ENCODE assay signal across 32 mouse cellular contexts in the genomic region with DNA sequence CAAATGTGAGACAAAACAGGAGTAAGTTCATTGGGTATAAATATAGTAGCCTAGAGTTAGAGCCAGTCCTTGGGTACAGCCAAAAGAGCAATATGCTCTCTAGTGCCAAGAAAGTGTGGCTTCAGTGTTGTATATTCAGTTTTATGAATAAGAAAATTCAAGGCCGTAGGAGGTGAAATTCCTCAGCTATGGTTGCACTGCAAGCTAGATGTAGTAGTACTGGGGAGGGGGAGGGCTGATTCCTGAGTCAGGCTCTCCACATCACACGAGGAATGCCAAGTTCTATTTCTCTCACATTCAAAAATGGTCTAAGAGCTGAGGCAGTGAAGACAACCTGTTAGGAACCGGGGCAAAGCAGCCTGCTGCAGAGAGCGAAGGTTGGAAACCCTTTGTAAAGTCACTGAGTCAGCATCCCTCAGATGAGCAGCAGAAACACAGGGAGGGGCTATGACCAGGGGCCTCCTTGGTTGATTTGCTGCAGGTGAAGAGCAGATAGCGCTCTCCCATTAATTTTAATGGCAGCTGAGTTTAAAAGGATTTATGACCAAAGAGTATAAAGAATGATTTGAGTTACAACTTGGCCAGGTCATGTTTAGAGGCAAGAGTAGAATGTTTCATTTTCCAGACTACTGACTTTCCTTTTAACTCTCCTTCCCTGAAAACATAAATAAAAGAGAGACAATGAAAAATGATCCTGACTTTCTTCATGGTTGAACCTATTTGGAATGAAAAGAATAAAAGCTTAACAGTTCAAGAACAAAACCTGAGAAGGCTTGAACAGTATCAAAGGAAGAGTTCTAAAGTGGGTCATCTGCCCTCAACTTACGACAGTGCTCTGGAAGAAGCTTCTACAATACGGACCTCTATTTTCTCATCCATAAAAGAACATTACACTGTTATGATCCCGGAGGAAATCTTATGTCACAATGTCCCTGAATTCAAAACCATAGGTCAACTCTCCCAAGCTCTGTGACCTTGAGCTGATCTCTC.
A peak's percentile ranks its signal among the peaks of the same experiment; 100 is the strongest.
DNase-seq lines count a peak whose midpoint lies in the region; ATAC-seq and TF ChIP-seq lines count a peak whose summit lies in the region.
"Had no signal": no experiment of that assay in that cellular context is flagged by ENCODE, and none has a peak within 500 bp of the region (broad histone marks: within the 10 kb centered on the region; RNA-seq: fewer than 3 reads in every experiment).

No protein-coding gene starts in this region.

- no peak overlapping the region for H3K9ac ChIP-seq in kidney, postnatal 0 days (ENCODE audit: low read depth, low read length)
- H3K9ac ChIP-seq in forebrain, embryonic 16.5 days (replicated peaks; ENCODE audit: low read depth, low read length) = no peak overlapping the region
- H3K9ac ChIP-seq: heart, embryonic 13.5 days; hindbrain, embryonic 14.5 days; limb, embryonic 15.5 days; liver, embryonic 15.5 days; lung, embryonic 14.5 days had no signal

- TF ChIP-seq CTCF in kidney, postnatal 0 days (IDR thresholded peaks at IDR 0.05; ENCODE audit: low read depth) = no peak
- TF ChIP-seq CTCF in kidney, adult 2 months (conservative IDR thresholded peaks at IDR 0.05; ENCODE audit: insufficient read depth, insufficient read length, low read depth, low read length) = no peak

- WGBS in kidney, postnatal 0 days = 21% methylated on average over 8 of the region's 8 CpGs
- WGBS in kidney, adult 2 months = 32% methylated on average over 8 of the region's 8 CpGs
- WGBS in forebrain, embryonic 16.5 days = 90% methylated on average over 8 of the region's 8 CpGs

- no peaks in the 10 kb centered on the region for H3K27me3 ChIP-seq in kidney, postnatal 0 days (ENCODE audit: insufficient read depth, low read length)
- H3K27me3 ChIP-seq in kidney, adult 2 months (replicated peaks; ENCODE audit: control insufficient read depth, insufficient read depth, low read length) = no peaks in the 10 kb centered on the region
- H3K27me3 ChIP-seq in forebrain, embryonic 16.5 days (replicated peaks; ENCODE audit: control insufficient read depth, insufficient read depth, low read length) = no peaks in the 10 kb centered on the region
- H3K27me3 ChIP-seq: heart, embryonic 13.5 days; limb, embryonic 15.5 days; liver, embryonic 15.5 days had no signal

- no peak overlapping the region for H3K27ac ChIP-seq in kidney, postnatal 0 days
- no peak overlapping the region for H3K27ac ChIP-seq in kidney, adult 2 months (ENCODE audit: insufficient read depth, low read depth, low read length)
- H3K27ac ChIP-seq in forebrain, embryonic 16.5 days (ENCODE audit: low read length) = no peak overlapping the region
- H3K27ac ChIP-seq: heart, adult 2 months; heart, embryonic 13.5 days; hindbrain, embryonic 14.5 days; limb, embryonic 10.5 days; limb, embryonic 15.5 days; liver, embryonic 15.5 days; midbrain, embryonic 10.5 days had no signal

- no peaks in the 10 kb centered on the region for H3K36me3 ChIP-seq in kidney, postnatal 0 days (ENCODE audit: insufficient read depth, low read length)
- no peaks in the 10 kb centered on the region for H3K36me3 ChIP-seq in kidney, adult 2 months (ENCODE audit: control insufficient read depth, insufficient read depth, low read length)
- no peaks in the 10 kb centered on the region for H3K36me3 ChIP-seq in forebrain, embryonic 16.5 days (ENCODE audit: control insufficient read depth, insufficient read depth)
- H3K36me3 ChIP-seq: heart, embryonic 13.5 days; limb, embryonic 10.5 days; limb, embryonic 15.5 days; liver, embryonic 15.5 days; midbrain, embryonic 10.5 days had no signal

- peak; percentile 99 for ATAC-seq in frontal cortex, adult (ENCODE audit: low TSS enrichment)
- ATAC-seq in kidney, postnatal 0 days (replicated peaks; ENCODE audit: low FRiP score, low read depth) = peak; percentile 77
- no peak for ATAC-seq in forebrain, embryonic 16.5 days
- ATAC-seq: activated CD4-positive, CD25-positive, alpha-beta regulatory T cell, adult 4 months; CD4-positive, CD25-positive, alpha-beta regulatory T cell, adult 4 months; intestine, postnatal 0 days; midbrain, embryonic 16.5 days had no signal

- DNase-seq in frontal cortex, postnatal 10 days (ENCODE audit: low spot score in 2 of 2) = no peak
- DNase-seq in kidney, postnatal 0 days (ENCODE audit: low spot score) = peak; percentile 85
- no peak for DNase-seq in kidney, adult 2 months
- peak; percentile 23 for DNase-seq in right cerebral cortex, adult 18-20 months
- no peak for DNase-seq in right cerebral cortex, postnatal 10 days (ENCODE audit: low spot score in 2 of 2)
- no peak for DNase-seq in layer of hippocampus, adult 18-20 months (ENCODE audit: low spot score in 2 of 2)
- DNase-seq: adrenal gland, adult 2 months; adrenal gland, postnatal 36 days; cerebellum, adult 8-10 months; cerebellum, postnatal 25 days; heart, adult 2 months; heart, postnatal 10 days; kidney, postnatal 25 days; lung, embryonic 14.5 days; lung, postnatal 14 days; retina, postnatal 1 day; spleen, adult 18-20 months; thymus, adult 18-20 months; thymus, postnatal 25 days had no signal

- no peaks in the 10 kb centered on the region for H3K9me3 ChIP-seq in kidney, postnatal 0 days (replicated peaks; ENCODE audit: low read length)
- no peaks in the 10 kb centered on the region for H3K9me3 ChIP-seq in forebrain, embryonic 16.5 days (ENCODE audit: control insufficient read depth, low read length)
- H3K9me3 ChIP-seq: heart, embryonic 13.5 days; limb, embryonic 10.5 days; limb, embryonic 15.5 days; liver, embryonic 15.5 days; midbrain, embryonic 10.5 days had no signal

- H3K4me2 ChIP-seq in kidney, postnatal 0 days (ENCODE audit: low read length) = no peak overlapping the region
- no peak overlapping the region for H3K4me2 ChIP-seq in forebrain, embryonic 16.5 days (ENCODE audit: low read length)
- H3K4me2 ChIP-seq: heart, embryonic 13.5 days; hindbrain, embryonic 14.5 days; limb, embryonic 15.5 days; liver, embryonic 15.5 days; lung, embryonic 14.5 days had no signal

- no peak overlapping the region for H3K4me3 ChIP-seq in kidney, postnatal 0 days (replicated peaks; ENCODE audit: low read depth, low read length)
- no peak overlapping the region for H3K4me3 ChIP-seq in kidney, adult 2 months (ENCODE audit: insufficient read depth, low read depth, low read length)
- no peak overlapping the region for H3K4me3 ChIP-seq in forebrain, embryonic 16.5 days (replicated peaks; ENCODE audit: low read length)
- H3K4me3 ChIP-seq: erythroblast, embryonic 14.5 days; heart, adult 2 months; heart, embryonic 13.5 days; limb, embryonic 10.5 days; limb, embryonic 15.5 days; liver, embryonic 15.5 days; midbrain, embryonic 10.5 days had no signal

- no peaks in the 10 kb centered on the region for H3K4me1 ChIP-seq in kidney, postnatal 0 days (replicated peaks; ENCODE audit: insufficient read depth, low read length)
- no peaks in the 10 kb centered on the region for H3K4me1 ChIP-seq in kidney, adult 2 months (ENCODE audit: control insufficient read depth, insufficient read depth, low read length)
- H3K4me1 ChIP-seq in forebrain, embryonic 16.5 days (replicated peaks; ENCODE audit: control insufficient read depth, insufficient read depth, low read length) = no peaks in the 10 kb centered on the region
- H3K4me1 ChIP-seq: heart, embryonic 13.5 days; limb, embryonic 10.5 days; limb, embryonic 15.5 days; liver, embryonic 15.5 days; midbrain, embryonic 10.5 days had no signal

- no peak for TF ChIP-seq POLR2A in kidney, adult 2 months (IDR thresholded peaks at IDR 0.05; ENCODE audit: low read depth, low read length)

Comparison
In these comparisons a context has a peak if more than half of its experiments do, and no peak if none do; other contexts are left out.
1. DNase-seq: peak in kidney, postnatal 0 days (single experiment) and right cerebral cortex, adult 18-20 months (single experiment); none in frontal cortex, postnatal 10 days (0 of 2), kidney, adult 2 months (single experiment), right cerebral cortex, postnatal 10 days (0 of 2) and layer of hippocampus, adult 18-20 months (0 of 2).